Mouse (Mus musculus): Measurements from ENCODE around the gene Dph1.

Dph1 gene

GRCm38 (mm10) chr11:75173095-75173798 is 17.8 kb downstream of the Dph1 start:
- DNase-seq (ENCODE audit: low spot score in 2 of 2): peak; percentile 86 to 94

DNA sequence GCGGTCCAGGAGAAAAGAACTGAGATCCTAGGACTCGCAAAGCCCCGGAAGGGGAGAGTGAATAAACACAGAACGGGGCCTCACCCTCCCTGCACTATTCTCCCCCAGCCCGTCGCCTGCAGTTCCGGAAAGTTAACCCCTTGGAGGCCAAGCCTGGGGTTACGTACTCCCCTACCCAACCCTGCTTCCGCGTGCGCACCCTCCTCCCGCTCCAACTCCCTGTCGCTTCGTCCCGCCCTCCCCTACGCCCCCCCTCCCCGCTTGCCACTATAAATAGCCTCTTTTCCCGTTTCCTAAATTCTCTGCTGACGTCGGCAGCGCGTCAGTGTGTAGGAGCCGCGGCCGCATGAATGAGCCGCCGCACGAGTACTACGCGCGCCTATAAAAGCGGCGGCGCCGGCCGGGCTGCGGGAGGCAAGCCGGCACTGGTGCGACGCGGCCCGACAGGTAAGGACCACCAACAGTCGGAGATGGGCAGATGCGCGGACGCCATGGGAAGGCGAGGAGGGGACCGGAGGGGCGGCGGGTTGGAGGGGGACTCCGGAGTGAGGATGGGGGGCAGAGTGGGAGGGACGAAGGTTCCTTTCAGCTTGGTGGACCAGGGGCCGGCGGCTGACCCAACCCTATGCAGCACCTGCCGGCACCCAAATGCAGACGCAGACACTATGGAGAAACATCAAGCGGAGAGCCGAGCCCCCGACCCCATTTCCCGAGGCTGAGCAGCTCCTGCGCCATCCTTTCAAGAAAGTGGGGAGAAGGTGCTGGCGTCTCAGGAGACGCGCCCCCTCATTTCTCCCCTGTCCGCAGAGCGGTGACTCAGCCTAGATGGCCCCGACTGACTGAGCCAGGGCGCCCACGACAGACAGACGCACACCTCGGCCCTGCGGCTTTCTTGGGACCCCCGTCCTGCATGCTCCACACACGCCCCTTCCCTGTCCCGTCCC is 18.6 kb downstream of the Dph1 start:
- peak in 1 of 2 experiments; percentile 32 for DNase-seq (ENCODE audit: low spot score in 2 of 2)

- DNase-seq (ENCODE audit: low spot score in 2 of 2): no peak
Measured at GRCm38 (mm10) chr11:75171186-75171865, 19.7 kb downstream of the Dph1 start.

DNA sequence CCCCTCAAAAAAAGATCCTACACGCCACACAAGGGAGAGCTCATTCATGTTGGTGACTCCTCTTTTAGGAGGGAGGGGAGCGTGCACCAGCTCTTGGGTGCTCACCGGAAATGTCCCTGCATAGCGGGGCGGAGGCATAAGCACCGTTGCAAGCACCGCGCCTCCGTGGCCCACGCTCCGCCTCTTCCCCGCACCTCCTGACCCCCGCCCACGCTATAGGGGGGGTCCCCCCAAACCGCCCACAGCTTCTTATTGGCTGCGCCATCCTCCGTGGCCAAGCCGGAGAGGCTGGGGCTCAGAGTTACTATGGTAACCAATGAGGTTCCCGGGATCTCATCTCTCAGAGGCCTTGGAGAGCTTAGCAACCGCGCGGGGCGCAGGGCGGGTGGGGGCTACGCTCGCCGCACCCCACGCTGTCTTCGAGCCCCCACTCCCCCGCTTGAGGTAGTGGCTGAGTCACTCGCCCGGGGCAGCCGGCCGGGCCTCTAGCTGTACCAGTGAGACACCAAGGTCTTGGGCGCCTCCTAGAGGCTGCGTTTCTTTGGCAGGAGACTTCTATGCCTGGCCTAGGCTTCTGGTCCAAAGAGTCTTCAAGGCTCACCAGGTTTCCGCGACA is 20.8 kb downstream of the Dph1 start:
- DNase-seq (ENCODE audit: low spot score in 2 of 2): peak; percentile 66 to 91

GRCm38 (mm10) chr11:75169405-75170080 is 21.5 kb downstream of the Dph1 start, which contains the start of gene Hic1:
TSS of gene Hic1 (minus strand) at chr11:75169519.
- no peak for DNase-seq (ENCODE audit: low spot score in 2 of 2)

DNA sequence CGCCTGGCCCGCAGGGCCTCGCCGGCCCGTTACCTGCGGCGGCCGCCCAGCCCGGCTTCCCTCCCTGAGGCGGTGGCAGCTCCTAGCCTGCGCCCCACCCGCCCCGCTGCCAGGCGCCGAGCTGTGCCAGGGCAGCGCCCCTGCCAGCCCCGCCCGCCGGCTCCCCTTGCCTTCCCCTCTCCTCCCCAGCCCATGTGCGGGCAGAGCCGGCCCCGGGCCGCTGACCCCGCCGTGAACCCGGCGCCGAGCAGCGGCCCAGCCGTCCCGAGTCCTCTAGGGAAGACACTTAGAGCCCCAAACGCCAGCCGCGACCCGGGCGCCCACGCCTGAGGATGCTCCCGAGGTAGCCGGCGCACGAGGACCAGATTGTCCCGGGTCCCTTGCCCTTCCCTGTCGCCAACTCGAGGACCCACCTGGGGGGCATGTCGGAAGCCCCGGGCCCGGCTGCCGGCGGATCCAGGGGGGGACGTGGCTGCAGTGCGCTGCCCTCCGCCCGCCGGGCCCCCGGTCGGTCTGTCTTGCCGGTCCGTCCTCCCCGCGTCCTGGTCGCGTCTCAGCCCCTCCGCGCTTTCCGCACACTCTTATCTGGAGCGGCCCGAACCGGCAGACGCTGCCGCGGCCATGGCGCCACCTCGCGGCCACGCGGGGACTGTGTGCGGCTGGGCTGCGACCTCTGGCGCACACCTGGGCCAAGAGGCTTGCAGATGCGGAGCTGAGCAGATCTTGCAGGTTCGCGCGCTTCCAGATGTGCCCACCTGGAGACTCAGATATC is 22.3 kb downstream of the Dph1 start:
- peak; percentile 75 to 84 for DNase-seq (ENCODE audit: low spot score in 2 of 2)

DNA sequence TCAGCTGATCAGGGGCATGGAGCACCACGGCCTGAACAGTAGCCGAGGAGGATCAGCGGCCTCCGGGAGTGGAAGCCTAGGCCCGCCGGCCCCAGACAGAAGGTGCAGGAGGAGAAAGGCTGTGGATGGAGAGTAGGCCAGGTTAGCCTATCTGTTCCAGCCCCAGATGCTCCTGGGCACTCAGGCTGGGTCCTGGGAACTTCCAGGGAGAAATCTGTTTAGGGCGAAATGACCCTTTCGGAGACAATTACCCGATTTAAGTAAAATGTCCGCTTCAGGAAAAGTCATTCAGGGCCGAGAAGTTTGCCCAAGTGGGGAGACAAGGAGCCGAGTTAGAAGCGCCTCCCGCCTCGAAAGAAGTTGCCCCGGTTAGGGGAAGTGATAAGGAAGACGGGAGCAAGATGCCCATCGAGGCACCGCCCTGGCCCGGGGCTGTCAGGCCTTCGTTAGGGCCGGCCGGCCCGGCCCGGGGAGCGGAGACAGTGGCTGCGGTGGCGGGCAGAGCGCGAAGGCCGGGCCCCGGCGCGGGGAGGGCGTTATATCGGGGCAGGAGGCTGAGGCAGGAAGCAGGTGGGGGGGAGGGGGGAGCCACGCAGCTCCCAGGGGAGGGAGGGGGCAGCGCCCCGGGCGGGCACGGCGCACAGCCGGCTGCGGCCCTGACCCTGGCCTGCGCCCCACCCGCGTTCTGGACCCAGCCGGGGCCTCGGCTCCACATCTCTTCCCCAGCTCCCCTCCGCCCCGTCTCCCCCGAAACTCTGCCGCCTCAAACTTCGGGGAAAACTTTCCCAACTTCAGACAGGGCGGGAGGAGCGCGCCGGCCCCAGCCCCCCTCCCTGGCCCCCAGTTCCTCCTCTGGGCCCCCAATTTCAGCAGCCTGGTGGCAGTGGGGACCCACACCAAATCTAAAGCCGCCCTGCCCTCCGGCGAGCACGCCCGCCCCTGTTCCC is 23.1 kb downstream of the Dph1 start:
- no peak for DNase-seq (ENCODE audit: low spot score in 2 of 2)

DNA sequence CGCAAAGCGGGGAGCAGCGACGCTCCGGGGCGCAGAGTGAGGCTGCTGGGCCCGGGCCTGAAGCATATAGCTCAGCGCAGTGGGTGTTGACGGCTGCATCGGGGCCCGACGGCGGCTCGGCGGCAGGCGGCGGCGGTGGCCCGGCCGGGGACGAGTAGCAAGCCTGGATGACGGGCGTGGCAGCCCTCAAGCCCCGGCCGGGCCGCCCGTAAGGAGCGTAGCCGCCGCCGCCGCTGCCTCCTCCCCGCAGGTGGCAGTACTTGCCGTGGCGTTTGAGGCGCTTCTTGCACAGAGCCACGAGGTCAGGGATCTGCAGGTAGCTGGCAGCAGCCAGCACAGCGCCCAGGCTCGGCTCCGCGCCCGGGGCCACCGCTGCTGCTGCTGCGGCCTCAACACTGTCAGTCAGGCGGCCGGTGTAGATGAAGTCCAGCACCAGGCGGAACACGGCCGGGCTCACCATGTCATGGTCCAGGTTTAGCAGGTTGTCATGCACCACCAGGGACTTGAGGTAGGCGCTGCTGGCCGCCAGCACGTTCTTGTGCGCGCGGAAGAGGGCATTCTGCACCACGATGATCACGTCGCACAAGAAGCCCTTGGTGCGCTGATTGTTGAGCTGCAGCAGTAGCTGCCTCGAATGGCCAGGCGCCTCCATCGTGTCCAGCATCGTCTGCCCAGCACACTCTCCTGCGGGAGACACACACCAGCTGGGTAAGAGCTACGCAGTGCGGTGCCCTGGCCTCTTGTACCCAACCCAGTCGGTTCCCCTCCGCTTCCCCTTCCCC is 24.0 kb downstream of the Dph1 start:
- no peak for DNase-seq (ENCODE audit: low spot score in 2 of 2)

DNA sequence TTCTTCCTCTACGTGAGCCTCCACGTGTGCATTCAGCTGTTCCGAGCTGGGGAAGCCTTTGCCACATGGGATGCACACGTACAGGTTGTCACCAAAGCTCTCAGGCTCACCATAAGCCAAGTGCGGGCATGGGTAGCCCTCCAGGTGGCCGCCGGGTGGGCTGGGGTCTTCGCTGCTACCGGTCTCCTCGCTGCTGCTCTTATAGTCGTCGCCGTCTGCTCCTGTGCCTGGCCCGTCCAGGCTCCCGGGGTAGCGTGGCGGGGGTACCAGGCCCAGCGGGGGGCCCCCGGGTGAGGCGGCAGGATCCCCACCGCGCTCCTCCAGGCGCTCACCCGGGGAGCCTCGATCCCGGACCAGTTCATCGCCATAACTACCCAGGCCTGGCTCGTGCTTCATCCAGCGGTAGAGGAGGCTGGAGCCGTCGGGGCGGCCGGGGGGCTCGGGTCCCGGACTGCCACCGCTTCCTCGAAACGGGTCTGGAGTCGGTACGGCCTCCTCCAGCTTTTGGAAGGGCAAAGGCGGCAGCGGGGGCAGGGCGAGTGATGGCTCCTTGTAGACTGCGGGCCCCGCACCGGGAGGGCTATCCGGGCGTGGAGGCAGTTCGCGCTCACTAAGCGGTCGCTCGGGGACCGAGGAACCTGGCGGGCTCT is 24.7 kb downstream of the Dph1 start:
- DNase-seq (ENCODE audit: low spot score in 2 of 2): no peak

DNA sequence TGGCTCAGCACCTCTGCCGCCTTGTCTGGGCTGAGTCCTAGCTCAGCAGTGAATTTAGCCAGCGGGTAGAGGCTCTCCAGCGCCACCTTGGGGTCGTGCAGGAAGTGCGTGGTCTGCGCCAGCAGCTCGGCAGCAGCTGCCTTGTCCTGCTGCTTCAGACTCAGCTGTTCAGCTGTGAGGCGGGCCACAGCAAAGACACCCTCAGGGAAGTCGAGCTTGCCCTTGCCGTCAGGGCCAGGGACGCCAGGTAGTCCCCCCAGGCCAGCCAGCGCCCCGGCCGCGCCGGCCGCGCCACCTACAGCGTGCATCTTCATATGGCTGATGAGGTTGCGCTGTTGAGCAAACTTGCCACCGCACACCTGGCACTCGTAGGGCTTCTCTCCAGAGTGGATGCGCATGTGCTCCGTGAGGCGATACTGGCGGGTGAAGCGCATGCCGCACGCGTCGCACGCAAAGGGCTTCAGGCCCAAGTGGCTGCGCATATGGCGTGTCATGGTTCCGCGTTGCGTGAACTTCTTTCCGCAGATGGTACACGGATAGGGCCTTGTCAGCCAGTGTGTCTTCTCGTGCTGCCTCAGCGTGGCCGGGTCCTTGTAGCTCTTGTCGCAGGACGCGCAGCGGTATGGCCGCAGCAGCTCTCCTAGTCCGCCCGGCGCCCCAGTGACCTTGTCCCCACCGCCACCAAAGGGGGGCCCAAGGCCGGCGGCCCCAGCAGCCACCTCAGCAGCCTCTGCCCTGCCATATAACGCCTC is 25.4 kb downstream of the Dph1 start:
- peak in 1 of 2 experiments; percentile 62 for DNase-seq (ENCODE audit: low spot score in 2 of 2)

GRCm38 (mm10) chr11:75164750-75165149 is 26.3 kb downstream of the Dph1 start:
- no peak for DNase-seq (ENCODE audit: low spot score in 2 of 2)

DNA sequence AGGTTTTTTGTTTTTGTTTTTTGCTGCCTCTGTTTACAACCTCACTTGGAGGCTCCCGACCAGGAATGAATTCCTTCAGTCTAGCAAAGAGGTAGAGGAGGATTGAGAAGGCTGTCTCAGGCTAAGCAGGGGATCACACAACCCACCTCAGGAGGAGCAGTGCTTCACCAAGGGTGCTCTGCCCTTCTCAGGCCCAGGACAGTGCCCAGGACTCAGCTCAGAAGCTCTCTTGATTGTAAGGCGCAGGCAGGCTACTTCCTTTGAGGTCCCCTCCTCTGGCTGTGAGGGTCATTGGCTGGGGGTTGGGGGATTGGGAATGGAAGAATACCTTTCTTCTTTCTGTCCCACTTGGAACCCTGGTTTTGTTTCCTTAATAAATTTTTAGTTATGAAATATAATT is 27.0 kb downstream of the Dph1 start:
- no peak for DNase-seq (ENCODE audit: low spot score in 2 of 2)

DNA sequence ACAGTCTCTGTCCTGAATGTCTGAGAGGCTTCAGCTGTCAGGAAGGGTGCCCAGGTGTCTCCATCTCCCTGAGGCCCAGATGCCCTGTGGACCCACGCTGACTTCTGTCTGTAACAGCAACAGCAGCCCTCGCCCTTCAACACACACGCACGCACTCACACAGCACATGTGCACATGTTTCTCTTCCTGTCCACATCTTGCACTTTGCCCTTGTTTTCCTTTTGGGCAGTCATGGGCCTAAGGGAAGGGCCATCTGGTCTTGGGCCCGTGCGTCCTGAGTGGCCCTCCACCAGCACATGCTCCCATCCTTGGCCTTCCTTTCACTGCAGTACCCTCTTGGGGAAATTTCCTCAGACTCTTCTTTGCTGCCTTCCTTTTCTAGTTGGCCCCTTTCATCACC is 27.7 kb downstream of the Dph1 start:
- DNase-seq (ENCODE audit: low spot score in 2 of 2): no peak

- DNase-seq (ENCODE audit: low spot score in 2 of 2): no peak
Measured at GRCm38 (mm10) chr11:75162591-75163080, 28.4 kb downstream of the Dph1 start.

GRCm38 (mm10) chr11:75161417-75162008 is 29.5 kb downstream of the Dph1 start:
- no peak for DNase-seq (ENCODE audit: low spot score in 2 of 2)

DNA sequence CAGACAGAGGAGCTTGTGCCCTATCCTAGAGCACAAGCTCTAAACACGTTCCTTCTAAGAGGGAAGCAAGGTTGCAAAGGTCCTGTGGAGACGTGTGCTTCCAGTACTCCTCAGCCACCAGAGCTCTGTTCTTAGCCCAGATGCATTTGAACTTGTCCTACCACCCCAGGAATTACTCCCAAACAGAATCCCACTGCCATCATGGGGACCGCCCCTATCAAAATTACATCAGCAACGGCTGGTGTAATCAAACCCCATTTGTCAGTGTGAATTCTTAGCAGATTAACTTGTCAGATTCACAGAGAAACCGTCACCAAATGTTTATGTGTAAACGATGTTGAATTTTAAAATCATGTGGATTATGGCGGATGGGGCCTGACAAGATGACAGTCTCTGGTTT is 30.1 kb downstream of the Dph1 start:
- DNase-seq (ENCODE audit: low spot score in 2 of 2): no peak

DNA sequence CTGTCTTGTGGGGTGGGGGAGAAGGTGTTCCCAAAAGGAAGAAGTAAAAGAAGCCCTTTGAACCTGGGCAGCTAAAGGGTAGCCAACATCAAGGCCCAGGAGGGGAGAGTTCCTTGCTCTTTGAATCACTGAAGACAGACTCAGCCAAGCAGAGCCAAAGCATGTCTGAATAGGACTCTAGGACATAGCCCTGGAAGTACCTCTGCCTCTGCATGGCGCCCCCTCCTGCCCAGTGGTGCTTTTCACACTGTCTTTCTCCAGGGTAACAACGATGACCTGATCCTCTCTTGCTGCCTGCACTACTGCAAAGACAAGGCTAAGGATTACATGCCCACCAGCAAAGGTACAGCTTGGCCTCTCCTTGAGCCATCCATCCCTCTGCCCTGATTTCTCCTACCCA is 31.5 kb downstream of the Dph1 start:
- no peak for DNase-seq (ENCODE audit: low spot score in 2 of 2)
